Mouse (Mus musculus): Measurements from ENCODE around the gene Me3.

DNA sequence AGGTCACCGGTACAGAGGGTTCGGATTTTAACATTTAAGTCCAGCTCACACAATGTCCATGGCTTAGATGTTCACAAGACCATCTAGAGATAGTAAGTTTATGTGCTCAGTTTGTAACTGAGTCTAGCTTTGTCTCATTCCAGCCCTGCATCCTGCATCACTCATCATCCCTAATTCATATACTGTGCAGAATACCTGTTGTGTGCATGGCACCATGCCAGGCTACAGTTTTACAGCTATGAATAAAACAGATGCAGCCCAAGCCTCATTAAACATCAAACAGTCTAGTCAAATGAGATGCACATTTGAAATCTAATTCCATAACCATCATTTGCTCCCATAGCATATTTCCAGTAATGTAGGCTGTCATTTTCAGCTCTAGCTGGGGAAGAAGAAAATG is 143.7 kb downstream of the Me3 start:
- TF ChIP-seq CTCF (IDR thresholded peaks at IDR 0.05; ENCODE audit: control insufficient read depth, insufficient read depth, insufficient read length) (no peak), MYOG (IDR thresholded peaks at IDR 0.05; ENCODE audit: control insufficient read depth, extremely low read depth, insufficient read length) (no peak), MAX (IDR thresholded peaks at IDR 0.05) (no peak), FOSL1 (IDR thresholded peaks at IDR 0.05; ENCODE audit: insufficient read depth, low read length, poor library complexity, severe bottlenecking) (no peak), USF1 (IDR thresholded peaks at IDR 0.05; ENCODE audit: low read depth) (no peak), CEBPB (IDR thresholded peaks at IDR 0.05; ENCODE audit: low read depth) (no peak)
